Mouse (Mus musculus) cerebellum, postnatal 36 days (tissue): Measurements from ENCODE around the gene Gpnmb.

Experiments used
- DNase-seq, 2 experiments: peaks; one replicate each; pipeline ENCODE4 v3.0.0; 2021 to 2022; ENCODE audit warnings: mixed read lengths in 2 of 2

Gpnmb gene

GRCm38 (mm10) chr6:49032783-49033182 lies 3.6 kb upstream of the Gpnmb start:
- no peak for DNase-seq

- DNase-seq, result no peak
These were observed 919 bp downstream of the Gpnmb start for GRCm38 (mm10) chr6:49037268-49037662.

GRCm38 (mm10) chr6:49039470-49040180 lies 3.3 kb downstream of the Gpnmb start:
- DNase-seq, result peak; percentile 45 to 48

GRCm38 (mm10) chr6:49046502-49046901 lies 10.2 kb downstream of the Gpnmb start:
- DNase-seq, result no peak

GRCm38 (mm10) chr6:49046976-49047375 lies 10.6 kb downstream of the Gpnmb start:
- no peak for DNase-seq

- DNase-seq, result no peak
These were observed 11.5 kb downstream of the Gpnmb start for GRCm38 (mm10) chr6:49047848-49048247.

- no peak for DNase-seq
These were observed 12.0 kb downstream of the Gpnmb start for GRCm38 (mm10) chr6:49048395-49048794.

GRCm38 (mm10) chr6:49050677-49051410 lies 14.5 kb downstream of the Gpnmb start:
- no peak for DNase-seq

- DNase-seq, result no peak
These were observed 15.8 kb downstream of the Gpnmb start for GRCm38 (mm10) chr6:49052191-49052590.

GRCm38 (mm10) chr6:49055256-49055733 lies 18.9 kb downstream of the Gpnmb start:
- no peak for DNase-seq

GRCm38 (mm10) chr6:49056009-49056408 lies 19.7 kb downstream of the Gpnmb start:
- no peak for DNase-seq

- DNase-seq, result peak; percentile 65 to 76
These were observed 21.0 kb downstream of the Gpnmb start for GRCm38 (mm10) chr6:49057053-49058021.

- no peak for DNase-seq
These were observed 32.0 kb downstream of the Gpnmb start for GRCm38 (mm10) chr6:49068361-49068760.

- peak; percentile 93 to 96 for DNase-seq
These were observed 37.2 kb downstream of the Gpnmb start, which contains the start of gene Malsu1 for GRCm38 (mm10) chr6:49073304-49074116. TSS of gene Malsu1 (plus strand) at chr6:49073795.

- no peak for DNase-seq
These were observed 37.8 kb downstream of the Gpnmb start for GRCm38 (mm10) chr6:49074117-49074490.

- no peak for DNase-seq
These were observed 41.5 kb downstream of the Gpnmb start for GRCm38 (mm10) chr6:49077894-49078293.

- DNase-seq, result no peak
These were observed 43.0 kb downstream of the Gpnmb start for GRCm38 (mm10) chr6:49079313-49079712.

- DNase-seq, result no peak
These were observed 46.7 kb downstream of the Gpnmb start for GRCm38 (mm10) chr6:49083008-49083407.

GRCm38 (mm10) chr6:49094968-49095367 lies 58.6 kb downstream of the Gpnmb start:
- DNase-seq, result no peak

GRCm38 (mm10) chr6:49096421-49096820 lies 60.1 kb downstream of the Gpnmb start:
- no peak for DNase-seq

GRCm38 (mm10) chr6:49096933-49097461 lies 60.7 kb downstream of the Gpnmb start:
- DNase-seq, result peak; percentile 72 to 82
